Mouse (Mus musculus) stomach, embryonic 15.5 days (tissue): Measurements from ENCODE around the gene Apof. TPM values are rescaled to one million over a fixed set of nuclear protein-coding genes. Genes with fewer than 3 reads are reported as not detected.
"Not testable (repeated sequence)": the region's sequence is repeated elsewhere in the genome, so short reads cannot be mapped to it uniquely, and the experiment has no call there.

Source experiments
- ATAC-seq: fragments of 200-750 bp; cut with Nextera tagmentation; 2 replicates; pipeline ENCODE4 v1.8.0; 2017; ENCODE audit warnings: low read depth, moderate number of reproducible peaks, moderate TSS enrichment; ENCODE audit not compliant: insufficient read depth, low FRiP score
- H3K27ac ChIP-seq: fragments of 300-500 bp; sonication (generic); 2 replicates; pipeline ENCODE4 v1.5.1; 2015; ENCODE audit warnings: mild to moderate bottlenecking, inconsistent platforms
- H3K27me3 ChIP-seq: fragments of 300-500 bp; sonication (generic); replicated peaks from 2 replicates; pipeline ENCODE4 v1.6.1; 2015; ENCODE audit warnings: inconsistent platforms
- H3K36me3 ChIP-seq: fragments of 300-500 bp; sonication (generic); 2 replicates; pipeline ENCODE4 v1.6.1; 2015; ENCODE audit warnings: inconsistent platforms
- H3K4me1 ChIP-seq: fragments of 300-500 bp; sonication (generic); 2 replicates; pipeline ENCODE4 v1.6.1; 2015; ENCODE audit warnings: inconsistent platforms
- H3K4me2 ChIP-seq: fragments of 300-500 bp; sonication (generic); 2 replicates; pipeline ENCODE4 v1.6.1; 2015; ENCODE audit warnings: mild to moderate bottlenecking, inconsistent platforms
- H3K4me3 ChIP-seq: fragments of 300-500 bp; sonication (generic); replicated peaks from 2 replicates; pipeline ENCODE4 v1.5.1; 2015; ENCODE audit warnings: inconsistent platforms
- H3K9ac ChIP-seq: fragments of 300-500 bp; sonication (generic); 2 replicates; pipeline ENCODE4 v1.6.1; 2015; ENCODE audit warnings: inconsistent platforms
- H3K9me3 ChIP-seq: fragments of 300-500 bp; sonication (generic); 2 replicates; pipeline ENCODE4 v1.6.1; 2016; ENCODE audit warnings: inconsistent platforms
- WGBS: fragments of 180-500 bp; shearing (Covaris S2); methylation state at CpG from one replicate; pipeline ENCODE4 v1.1.7; 2015; 5-methylcytosine and 5-hydroxymethylcytosine counted together
- polyA plus RNA-seq: library from polyadenylated mRNA; unstranded; fragments of >200 nt; fragmentation: Nextera tagmentation; extraction: Ambion mirVana; gene quantifications from 2 replicates; pipeline ENCODE4 v1.2.1, GENCODE M21; 2015

Gene Apof
- polyA plus RNA-seq, 1 experiment from 2014 or later = 8.5 TPM

DNA sequence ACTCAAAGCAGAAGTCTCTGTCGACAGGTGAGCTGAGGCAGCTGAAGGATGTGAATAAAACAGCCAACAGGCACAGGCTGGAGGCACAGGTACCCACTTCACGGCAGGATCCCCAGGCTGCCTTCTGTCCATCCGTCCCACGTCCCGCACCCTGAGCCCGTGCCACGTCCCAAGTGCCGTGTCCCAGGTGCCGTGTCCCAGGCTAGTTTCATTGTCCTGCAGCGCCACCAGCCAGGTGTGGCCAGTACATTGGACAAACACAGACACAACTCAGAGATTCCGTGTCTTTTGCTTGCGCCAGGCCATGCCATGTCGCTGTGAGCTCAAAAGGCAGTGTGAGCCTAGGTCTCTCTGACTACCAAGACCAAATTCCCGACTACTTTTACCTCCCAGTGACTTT is 13.2 kb downstream of the Apof start:
- Histone ChIP-seq H3K9ac (no peak overlapping the region), H3K36me3 (peaks cover 32% of the 10 kb centered on the region), H3K4me3 (no peak overlapping the region), H3K27me3 (no peaks in the 10 kb centered on the region), H3K4me2 (no peak overlapping the region), H3K27ac (no peak overlapping the region), H3K4me1 (no peaks in the 10 kb centered on the region), H3K9me3 (no peaks in the 10 kb centered on the region)
- ATAC-seq = no peak
- WGBS = 90% methylated on average over 14 of the region's 14 CpGs

DNA sequence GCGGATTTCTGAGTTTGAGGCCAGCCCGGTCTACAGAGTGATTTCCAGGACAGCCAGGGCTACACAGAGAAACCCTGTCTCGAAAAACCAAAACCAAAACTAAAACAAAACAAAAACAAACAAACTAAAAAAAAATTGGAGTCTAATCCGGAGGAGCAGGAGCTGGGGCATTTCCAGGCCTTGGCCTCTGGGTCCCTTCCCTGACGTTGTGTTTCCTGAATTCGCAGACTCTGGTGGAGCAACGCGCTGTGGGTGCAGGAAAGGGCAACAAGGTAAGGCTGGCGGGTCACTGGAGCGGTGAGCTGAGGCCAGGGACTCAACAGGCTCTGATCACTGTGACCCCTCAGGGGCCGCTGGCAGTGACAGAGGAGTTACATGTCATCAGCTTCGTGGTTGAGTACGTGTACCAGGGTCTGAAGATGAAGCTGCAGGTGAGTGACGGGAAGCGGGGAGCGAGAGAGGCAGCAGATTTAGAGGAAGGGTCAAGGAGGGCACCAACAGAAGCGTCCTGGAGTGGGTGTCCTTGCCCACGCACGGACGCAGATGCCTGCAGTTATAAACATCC is 14.5 kb downstream of the Apof start:
- Histone ChIP-seq H3K27me3 (no peaks in the 10 kb centered on the region), H3K9ac (no peak overlapping the region), H3K9me3 (no peaks in the 10 kb centered on the region), H3K36me3 (peaks cover 28% of the 10 kb centered on the region), H3K27ac (no peak overlapping the region), H3K4me1 (no peaks in the 10 kb centered on the region), H3K4me3 (no peak overlapping the region), H3K4me2 (no peak overlapping the region)
- ATAC-seq = no peak
- WGBS = 86% methylated on average over 20 of the region's 20 CpGs

DNA sequence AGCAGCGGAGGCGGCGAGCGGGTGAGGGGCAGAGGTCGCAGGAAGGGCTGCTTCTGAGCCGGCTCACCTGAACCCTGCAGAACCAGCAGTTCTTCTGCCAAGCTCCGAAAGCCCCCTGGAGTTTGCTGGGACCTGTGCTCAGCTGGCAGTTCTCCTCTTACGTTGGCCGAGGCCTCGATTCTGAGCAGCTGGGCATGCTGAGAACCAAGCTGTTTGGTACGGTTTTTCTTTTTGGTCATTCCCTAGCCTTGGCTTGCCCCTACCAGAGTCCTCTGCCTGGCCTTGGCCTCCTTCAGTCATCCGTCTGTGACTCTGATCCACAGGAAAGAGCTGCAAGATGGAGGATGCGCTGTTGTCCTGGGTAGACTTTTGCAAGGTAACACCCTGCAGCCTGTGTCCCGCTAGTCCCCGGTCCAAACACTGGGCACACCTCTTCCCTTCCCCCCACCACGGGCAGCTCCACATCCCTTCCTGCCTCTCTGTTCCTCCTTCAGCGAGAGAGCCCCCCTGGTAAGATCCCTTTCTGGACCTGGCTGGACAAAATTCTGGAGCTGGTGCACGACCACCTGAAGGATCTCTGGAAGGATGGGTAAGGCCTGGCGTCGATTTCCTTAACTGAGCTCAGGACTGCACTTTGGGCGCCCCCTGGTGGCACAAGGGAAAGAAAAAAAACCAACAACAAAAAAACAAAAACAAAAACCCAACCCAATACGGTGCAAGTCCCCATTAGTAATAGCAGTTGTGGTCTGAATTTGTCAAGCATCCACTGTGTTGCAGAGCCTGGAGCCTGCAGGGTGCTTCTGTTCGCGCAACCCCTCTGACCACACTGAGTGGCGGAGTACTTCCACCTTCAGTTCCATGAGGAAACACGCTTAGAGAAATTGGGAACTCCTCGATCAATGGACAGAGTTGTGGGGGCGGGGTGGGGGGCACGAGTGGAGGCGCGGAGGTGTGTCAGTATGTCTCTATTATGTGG is 15.4 kb downstream of the Apof start:
- no peak overlapping the region for H3K4me3 ChIP-seq
- H3K9me3 ChIP-seq = no peaks in the 10 kb centered on the region
- no peaks in the 10 kb centered on the region for H3K4me1 ChIP-seq
- no peak overlapping the region for H3K9ac ChIP-seq
- 63% methylated on average over 31 of the region's 31 CpGs for WGBS
- H3K4me2 ChIP-seq = no peak overlapping the region
- H3K36me3 ChIP-seq = peaks cover 23% of the 10 kb centered on the region
- no peak overlapping the region for H3K27ac ChIP-seq
- no peaks in the 10 kb centered on the region for H3K27me3 ChIP-seq
- ATAC-seq = no peak

DNA sequence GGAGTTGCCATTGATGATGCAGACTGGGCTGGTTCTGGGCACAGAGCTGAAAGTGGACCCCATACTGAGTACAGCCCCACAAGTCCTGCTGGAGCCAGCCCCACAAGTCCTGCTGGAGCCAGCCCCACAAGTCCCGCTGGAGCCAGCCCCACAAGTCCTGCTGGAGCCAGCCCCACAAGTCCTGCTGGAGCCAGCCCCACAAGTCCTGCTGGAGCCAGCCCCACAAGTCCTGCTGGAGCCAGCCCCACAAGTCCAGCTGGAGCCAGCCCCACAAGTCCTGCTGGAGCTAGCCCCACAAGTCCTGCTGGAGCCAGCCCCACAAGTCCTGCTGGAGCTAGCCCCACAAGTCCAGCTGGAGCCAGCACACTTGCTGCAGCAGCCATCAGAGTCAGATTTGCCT is 22.1 kb downstream of the Apof start:
- not testable (repeated sequence) for H3K4me1 ChIP-seq, ATAC-seq, H3K9me3 ChIP-seq, H3K27me3 ChIP-seq, H3K9ac ChIP-seq, H3K4me3 ChIP-seq, H3K27ac ChIP-seq, H3K4me2 ChIP-seq
- 67% methylated on average over 1 of the region's 1 CpGs for WGBS
- peaks cover 13% of the 10 kb centered on the region for H3K36me3 ChIP-seq

DNA sequence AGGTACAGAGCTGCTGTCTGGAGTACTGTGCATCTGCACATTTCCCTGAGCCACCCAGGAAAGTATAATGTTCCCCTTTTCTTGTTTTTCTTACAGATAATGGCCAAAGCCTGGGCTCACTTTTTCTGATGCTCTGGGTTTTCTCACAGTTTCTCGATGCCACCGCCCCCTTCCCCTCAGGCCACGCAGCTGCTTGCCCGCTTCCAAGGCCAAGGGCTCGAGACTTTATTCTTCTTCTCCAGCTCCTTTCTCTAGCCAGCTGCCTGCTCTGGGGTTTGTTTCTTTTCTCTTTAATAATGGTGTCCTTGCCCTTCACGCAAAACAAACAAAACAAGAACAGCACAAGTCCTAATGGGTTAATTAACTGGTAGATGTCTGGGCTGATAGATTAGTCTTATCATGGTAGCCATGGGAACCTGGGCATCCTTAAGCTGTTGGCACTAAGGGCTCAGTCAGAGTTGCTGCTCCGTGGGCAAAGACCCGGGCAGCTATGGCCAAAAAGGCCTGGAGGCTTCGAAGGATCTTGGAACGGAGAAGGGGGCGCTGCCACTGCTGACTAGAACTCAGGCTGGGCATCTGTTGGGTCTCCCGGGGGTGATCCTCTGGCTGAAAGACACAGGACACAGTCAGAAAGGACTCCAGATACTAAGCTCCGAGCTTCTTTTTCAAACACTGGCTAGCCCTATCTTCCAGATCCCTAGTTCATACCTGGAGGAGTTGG is 28.1 kb downstream of the Apof start:
- Histone ChIP-seq H3K36me3 (peaks cover 7% of the 10 kb centered on the region; the same call in 1 of the 2 replicates), H3K9ac (no peak overlapping the region), H3K27ac (no peak overlapping the region; the same call in 1 of the 2 replicates), H3K9me3 (no peaks in the 10 kb centered on the region), H3K4me1 (no peaks in the 10 kb centered on the region), H3K4me2 (no peak overlapping the region), H3K27me3 (no peaks in the 10 kb centered on the region), H3K4me3 (no peak overlapping the region)
- no peak for ATAC-seq
- WGBS = 64% methylated on average over 13 of the region's 13 CpGs

DNA sequence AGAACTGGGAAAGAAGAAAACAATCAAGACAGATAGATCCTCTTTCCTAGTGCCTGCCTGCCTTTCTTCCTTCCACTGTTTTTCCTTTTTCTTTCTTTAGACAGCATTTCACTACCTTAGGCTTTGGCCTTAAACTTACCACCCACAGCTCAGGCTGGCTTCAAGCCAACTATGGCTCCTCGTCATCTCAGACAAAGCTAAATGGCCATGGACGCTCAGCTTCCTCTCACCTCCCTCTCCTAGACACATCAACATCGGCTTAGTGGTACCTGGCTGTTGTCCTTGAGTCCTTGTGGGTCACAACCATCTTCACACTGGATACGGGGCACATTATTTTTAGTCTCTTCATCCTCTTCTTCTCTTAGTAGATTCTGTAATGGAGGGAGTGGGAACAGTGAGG is 28.8 kb downstream of the Apof start:
- no peak overlapping the region for H3K9ac ChIP-seq
- no peaks in the 10 kb centered on the region for H3K9me3 ChIP-seq
- H3K4me2 ChIP-seq = no peak overlapping the region
- H3K4me1 ChIP-seq = peaks cover under 1% of the 10 kb centered on the region; the same call in 1 of the 2 replicates
- peaks cover 2% of the 10 kb centered on the region; the same call in 1 of the 2 replicates for H3K36me3 ChIP-seq
- no peaks in the 10 kb centered on the region for H3K27me3 ChIP-seq
- no peak for ATAC-seq
- WGBS = 67% methylated on average over 4 of the region's 4 CpGs
- no peak overlapping the region for H3K27ac ChIP-seq
- no peak overlapping the region for H3K4me3 ChIP-seq

DNA sequence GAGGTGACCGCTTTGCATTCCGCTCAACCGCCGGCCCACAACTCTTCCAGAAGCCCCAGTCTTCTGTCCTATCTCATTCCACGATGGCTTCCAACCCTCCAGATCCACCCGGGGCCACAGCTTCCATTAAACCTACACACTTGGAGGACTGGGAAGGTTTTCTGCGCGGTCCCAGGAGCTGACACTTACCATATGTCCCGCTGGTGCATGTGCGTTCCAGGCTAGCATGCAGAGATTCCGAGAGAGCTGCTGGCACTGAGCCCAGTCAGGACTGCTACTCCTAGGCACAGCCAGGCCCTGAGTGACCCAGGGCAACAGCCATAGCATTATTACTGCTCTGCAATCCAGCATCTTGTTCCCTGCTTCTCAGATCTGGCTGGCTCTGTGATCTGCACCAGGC is 29.2 kb downstream of the Apof start:
- WGBS = 56% methylated on average over 11 of the region's 11 CpGs
- H3K9ac ChIP-seq = no peak overlapping the region
- peaks cover 5% of the 10 kb centered on the region; the same call in 1 of the 2 replicates for H3K4me1 ChIP-seq
- H3K4me3 ChIP-seq = no peak overlapping the region
- no peaks in the 10 kb centered on the region for H3K27me3 ChIP-seq
- H3K4me2 ChIP-seq = no peak overlapping the region
- no peaks in the 10 kb centered on the region for H3K36me3 ChIP-seq
- no peaks in the 10 kb centered on the region for H3K9me3 ChIP-seq
- H3K27ac ChIP-seq = no peak overlapping the region
- peak; percentile 27; the same call in 1 of the 2 replicates for ATAC-seq

DNA sequence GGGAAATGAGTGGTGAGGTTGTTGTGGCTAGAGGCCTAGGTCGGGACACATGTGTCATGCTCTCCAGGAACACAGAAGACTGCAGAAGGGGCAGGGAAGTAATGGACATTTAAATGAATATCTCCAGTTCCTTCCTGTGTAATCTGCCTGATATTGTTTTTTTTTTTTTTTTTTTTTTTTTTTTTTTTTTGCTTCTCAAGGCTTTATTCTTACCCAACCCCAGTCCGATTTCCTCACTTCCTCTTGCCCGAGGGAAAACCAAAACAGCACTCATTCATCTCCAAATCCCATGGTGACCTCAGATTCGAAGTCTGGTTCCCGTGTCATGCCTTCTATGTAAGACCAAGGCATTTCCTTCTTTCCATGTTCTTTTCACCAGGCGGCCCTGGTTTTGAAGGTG is 29.8 kb downstream of the Apof start:
- no peaks in the 10 kb centered on the region for H3K27me3 ChIP-seq
- no peak overlapping the region for H3K4me3 ChIP-seq
- no peaks in the 10 kb centered on the region for H3K9me3 ChIP-seq
- no peaks in the 10 kb centered on the region for H3K36me3 ChIP-seq
- peaks cover 5% of the 10 kb centered on the region; the same call in 1 of the 2 replicates for H3K4me1 ChIP-seq
- no peak overlapping the region for H3K4me2 ChIP-seq
- WGBS = 65% methylated on average over 6 of the region's 6 CpGs
- no peak overlapping the region for H3K9ac ChIP-seq
- H3K27ac ChIP-seq = no peak overlapping the region
- no peak for ATAC-seq

DNA sequence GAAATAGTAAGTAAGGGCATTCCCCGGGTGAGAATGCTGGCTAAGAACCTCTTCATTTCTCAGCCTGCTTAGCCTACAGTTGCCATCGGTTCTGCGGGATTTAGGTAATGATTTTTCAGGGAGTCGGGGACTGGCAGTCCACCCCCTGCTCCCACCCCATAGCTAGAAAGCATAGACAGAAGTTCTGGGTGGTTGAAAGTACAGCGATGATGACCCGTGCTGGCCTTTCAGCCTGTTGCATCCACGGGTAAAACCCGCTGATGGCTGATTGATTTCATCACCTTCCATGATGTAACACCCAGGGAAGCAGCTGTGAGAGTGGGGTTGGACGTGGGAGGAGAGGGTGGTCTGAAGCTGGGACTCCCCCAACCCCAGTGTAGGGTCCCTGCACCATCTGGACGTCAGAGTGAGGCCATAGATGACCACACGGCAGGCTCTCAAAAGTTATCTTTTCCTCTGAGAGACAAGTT is 30.3 kb downstream of the Apof start, which contains the start of gene Il23a:
TSS of gene Il23a (minus strand) at position 51 of the 470 bp plus-strand sequence.
- H3K4me1 ChIP-seq = peaks cover 7% of the 10 kb centered on the region
- H3K27ac ChIP-seq = no peak within 1 kb of the TSS
- no peak within 1 kb of the TSS for H3K4me2 ChIP-seq
- H3K4me3 ChIP-seq = no peak within 1 kb of the TSS
- no peak within 1 kb of the TSS for H3K9ac ChIP-seq
- no peak for ATAC-seq
- H3K36me3 ChIP-seq = no peaks in the 10 kb centered on the region
- 81% methylated on average over 11 of the region's 11 CpGs for WGBS
- no peaks in the 10 kb centered on the region for H3K9me3 ChIP-seq
- no peaks in the 10 kb centered on the region for H3K27me3 ChIP-seq

DNA sequence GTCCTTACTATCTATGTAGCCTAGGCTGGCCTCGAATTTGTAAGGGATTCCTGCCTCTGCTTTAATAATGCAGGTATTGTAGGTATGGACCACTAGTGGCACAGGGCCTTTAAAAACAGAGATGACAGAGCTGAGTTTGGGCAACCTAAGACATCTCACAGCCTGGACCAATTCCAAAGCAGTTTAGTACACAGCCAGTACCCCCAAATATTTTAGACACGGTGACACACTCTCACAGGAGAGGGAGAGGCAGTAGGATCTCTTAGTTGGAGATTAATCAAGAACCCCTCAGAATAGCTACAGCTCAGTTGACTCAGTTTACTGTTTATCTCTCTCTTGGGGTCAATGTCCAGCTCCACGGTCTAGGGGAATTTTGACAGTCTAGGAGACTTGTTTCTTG is 33.9 kb downstream of the Apof start:
- 26% methylated on average over 3 of the region's 3 CpGs for WGBS

DNA sequence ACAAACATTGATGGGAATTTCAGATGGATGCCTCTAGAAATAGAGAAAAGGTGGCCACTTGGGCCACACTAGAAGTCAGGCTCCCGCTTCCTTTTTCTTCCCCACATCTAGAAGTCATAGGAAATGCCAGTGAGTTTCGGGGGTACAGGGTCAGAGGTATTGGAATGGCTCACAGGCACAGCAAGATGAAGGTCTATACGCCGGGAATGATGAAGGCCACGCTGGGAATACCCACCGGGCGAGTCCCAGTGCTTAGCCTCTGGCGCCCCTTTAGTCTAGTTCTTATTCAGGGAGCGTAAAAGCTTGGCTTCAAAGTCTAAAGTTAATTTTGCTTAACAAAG is 34.3 kb downstream of the Apof start:
- Histone ChIP-seq H3K9ac (peak overlapping the region; percentile 61), H3K27me3 (no peaks in the 10 kb centered on the region), H3K9me3 (no peaks in the 10 kb centered on the region), H3K36me3 (no peaks in the 10 kb centered on the region), H3K4me3 (peak overlapping the region; percentile 64), H3K4me2 (peak overlapping the region; percentile 72), H3K4me1 (peaks cover 14% of the 10 kb centered on the region), H3K27ac (peak overlapping the region; percentile 98)
- peak; percentile 52 for ATAC-seq
- WGBS = under 1% methylated on average over 9 of the region's 9 CpGs

More for the DNA sequence above, 33.9 kb downstream of the Apof start:
- Histone ChIP-seq H3K27ac (peak overlapping the region; percentile 98), H3K9ac (peak overlapping the region; percentile 61; the same call in 1 of the 2 replicates), H3K4me1 (peaks cover 14% of the 10 kb centered on the region), H3K27me3 (no peaks in the 10 kb centered on the region), H3K9me3 (no peaks in the 10 kb centered on the region), H3K4me2 (peak overlapping the region; percentile 72), H3K36me3 (no peaks in the 10 kb centered on the region), H3K4me3 (peak overlapping the region; percentile 64)
- ATAC-seq = no peak
